Mouse (Mus musculus) olfactory bulb, adult 2 months (tissue): Measurements from ENCODE around the gene Abhd14a. TPM values are rescaled to one million over a fixed set of nuclear protein-coding genes. Genes with fewer than 3 reads are reported as not detected.

Source experiments
- H3K27ac ChIP-seq: fragments of 200-500 bp; 2 replicates; pipeline ENCODE4 v1.5.1; 2012; ENCODE audit warnings: low read depth, low read length; ENCODE audit not compliant: insufficient read depth
- H3K4me1 ChIP-seq: fragments of 200-500 bp; 2 replicates; pipeline ENCODE4 v1.6.1; 2012; ENCODE audit warnings: low read length; ENCODE audit not compliant: control insufficient read depth, insufficient read depth
- H3K4me3 ChIP-seq: fragments of 200-500 bp; 2 replicates; pipeline ENCODE4 v1.5.1; 2012; ENCODE audit warnings: mild to moderate bottlenecking, low read depth, low read length, moderate library complexity; ENCODE audit not compliant: insufficient read depth
- CTCF ChIP-seq: fragments of 200-500 bp; IDR thresholded peaks from 2 replicates; pipeline ENCODE4 v1.5.1; 2012; ENCODE audit warnings: low read depth, mild to moderate bottlenecking, low read length, moderate library complexity; ENCODE audit not compliant: insufficient read depth
- POLR2A ChIP-seq: fragments of 200-500 bp; IDR thresholded peaks from 2 replicates; pipeline ENCODE4 v1.6.1; 2012; ENCODE audit warnings: mild to moderate bottlenecking, low read depth, low read length, moderate library complexity; ENCODE audit not compliant: insufficient read depth
- WGBS: fragments of 180-500 bp; shearing (Covaris S2); methylation state at CpG from one replicate; pipeline ENCODE4 v1.1.7; 2018; 5-methylcytosine and 5-hydroxymethylcytosine counted together
- polyA plus RNA-seq: library from polyadenylated mRNA; stranded (reverse); fragments of >200 nt; gene quantifications from 2 replicates; pipeline ENCODE4 v1.2.4, GENCODE M21; 2012; ENCODE audit warnings: low replicate concordance; ENCODE audit not compliant: missing spikeins, insufficient read depth, insufficient read length

Abhd14a gene
- polyA plus RNA-seq, 1 experiment: not detected

- H3K4me3 ChIP-seq: no peak overlapping the region
- H3K4me1 ChIP-seq: peaks cover 42% of the 10 kb centered on the region
- TF ChIP-seq CTCF: no peak
- no peak for TF ChIP-seq POLR2A
- 75% methylated on average over 4 of the region's 4 CpGs for WGBS
- H3K27ac ChIP-seq: no peak overlapping the region
Observed at GRCm38 (mm10) chr9:106472321-106472720, 24.8 kb upstream of the Abhd14a start.

GRCm38 (mm10) chr9:106471892-106472291 lies 24.4 kb upstream of the Abhd14a start:
- H3K4me3 ChIP-seq: no peak overlapping the region
- peak overlapping the region; percentile 10; the same call in 1 of the 2 replicates for H3K27ac ChIP-seq
- TF ChIP-seq CTCF (no peak), POLR2A (no peak)
- WGBS: 27% methylated on average over 5 of the region's 5 CpGs
- peaks cover 42% of the 10 kb centered on the region for H3K4me1 ChIP-seq

GRCm38 (mm10) chr9:106470991-106471750 lies 23.7 kb upstream of the Abhd14a start:
- Histone ChIP-seq H3K4me3 (no peak overlapping the region), H3K27ac (peak overlapping the region; percentile 10; the same call in 1 of the 2 replicates), H3K4me1 (peaks cover 38% of the 10 kb centered on the region)
- WGBS: 64% methylated on average over 14 of the region's 14 CpGs
- TF ChIP-seq CTCF (no peak), POLR2A (no peak)

GRCm38 (mm10) chr9:106469776-106470175 lies 22.3 kb upstream of the Abhd14a start:
- TF ChIP-seq POLR2A (no peak), CTCF (no peak)
- Histone ChIP-seq H3K4me3 (no peak overlapping the region), H3K4me1 (peaks cover 36% of the 10 kb centered on the region), H3K27ac (no peak overlapping the region)
- 72% methylated on average over 9 of the region's 9 CpGs for WGBS

- peaks cover 36% of the 10 kb centered on the region for H3K4me1 ChIP-seq
- no peak for TF ChIP-seq POLR2A
- TF ChIP-seq CTCF: no peak
- no peak overlapping the region for H3K27ac ChIP-seq
- no peak overlapping the region for H3K4me3 ChIP-seq
- WGBS: 74% methylated on average over 6 of the region's 6 CpGs
Observed at GRCm38 (mm10) chr9:106469317-106469716, 21.8 kb upstream of the Abhd14a start.

- WGBS: 94% methylated on average over 7 of the region's 7 CpGs
- Histone ChIP-seq H3K27ac (no peak overlapping the region), H3K4me1 (peaks cover 29% of the 10 kb centered on the region), H3K4me3 (no peak overlapping the region)
- TF ChIP-seq CTCF (no peak), POLR2A (no peak)
Observed at GRCm38 (mm10) chr9:106467746-106468145, 20.3 kb upstream of the Abhd14a start.

GRCm38 (mm10) chr9:106466721-106467120 lies 19.2 kb upstream of the Abhd14a start:
- TF ChIP-seq POLR2A: no peak
- TF ChIP-seq CTCF: no peak
- peaks cover 21% of the 10 kb centered on the region for H3K4me1 ChIP-seq
- WGBS: 95% methylated on average over 6 of the region's 6 CpGs
- no peak overlapping the region for H3K27ac ChIP-seq
- H3K4me3 ChIP-seq: no peak overlapping the region

GRCm38 (mm10) chr9:106465571-106466200 lies 18.2 kb upstream of the Abhd14a start, which contains the start of gene Gpr62:
TSS of gene Gpr62 (minus strand) at chr9:106465938.
- 19% methylated on average over 26 of the region's 26 CpGs for WGBS
- no peak for TF ChIP-seq CTCF
- TF ChIP-seq POLR2A: no peak
- Histone ChIP-seq H3K27ac (peak within 1 kb of the TSS; percentile 93), H3K4me3 (peak within 1 kb of the TSS; percentile 77), H3K4me1 (peaks cover 14% of the 10 kb centered on the region)
